Mouse (Mus musculus) right cerebral cortex, postnatal 14 days (tissue): ENCODE data around the gene Mon2.
A peak's percentile ranks its signal among the peaks of the same experiment; 100 is the strongest.

Experiments used
- DNase-seq: peaks from one replicate; pipeline ENCODE4 v3.0.0; 2022

Gene Mon2

DNA sequence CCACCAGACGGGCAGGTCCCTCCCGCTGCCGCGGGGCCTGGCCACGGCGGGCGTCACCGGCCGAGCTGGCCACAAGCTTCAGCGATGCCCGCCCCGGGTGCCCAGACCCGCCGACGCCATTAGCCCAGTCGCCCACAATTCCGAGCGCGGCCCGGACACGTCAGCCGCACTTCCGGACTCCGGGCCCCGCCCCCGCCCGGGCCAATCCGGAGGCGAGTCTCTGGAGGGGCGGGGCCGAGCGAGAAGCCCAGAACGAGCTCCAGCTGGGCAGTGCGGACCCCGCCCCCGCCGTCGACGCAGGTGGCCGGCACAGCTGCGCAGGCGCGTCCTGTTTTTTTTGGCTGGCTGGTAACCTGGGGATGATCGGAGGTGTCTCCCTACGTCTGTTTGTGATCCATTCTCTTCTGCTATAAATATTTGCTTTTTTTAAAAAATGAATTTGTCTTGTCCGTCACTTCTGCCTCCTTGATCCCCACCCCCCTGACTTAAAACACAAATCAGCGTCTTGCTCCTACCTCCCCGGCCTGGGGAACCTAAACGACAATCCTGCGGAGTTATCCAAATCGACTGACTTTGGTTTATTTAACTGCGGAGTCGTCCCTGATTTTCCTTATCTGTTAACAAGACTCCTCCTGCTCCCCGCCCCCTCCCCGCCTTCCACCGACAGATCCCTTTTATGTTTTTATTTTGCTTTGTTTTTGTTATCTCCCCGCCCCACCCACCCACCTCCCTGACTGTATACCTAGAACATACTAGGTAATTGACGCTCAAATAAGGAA is at the start of gene Mon2:
Gene Mon2, minus strand, starts transcription at position 261 of the 779 bp plus-strand sequence.
- DNase-seq: peak; percentile 98

DNA sequence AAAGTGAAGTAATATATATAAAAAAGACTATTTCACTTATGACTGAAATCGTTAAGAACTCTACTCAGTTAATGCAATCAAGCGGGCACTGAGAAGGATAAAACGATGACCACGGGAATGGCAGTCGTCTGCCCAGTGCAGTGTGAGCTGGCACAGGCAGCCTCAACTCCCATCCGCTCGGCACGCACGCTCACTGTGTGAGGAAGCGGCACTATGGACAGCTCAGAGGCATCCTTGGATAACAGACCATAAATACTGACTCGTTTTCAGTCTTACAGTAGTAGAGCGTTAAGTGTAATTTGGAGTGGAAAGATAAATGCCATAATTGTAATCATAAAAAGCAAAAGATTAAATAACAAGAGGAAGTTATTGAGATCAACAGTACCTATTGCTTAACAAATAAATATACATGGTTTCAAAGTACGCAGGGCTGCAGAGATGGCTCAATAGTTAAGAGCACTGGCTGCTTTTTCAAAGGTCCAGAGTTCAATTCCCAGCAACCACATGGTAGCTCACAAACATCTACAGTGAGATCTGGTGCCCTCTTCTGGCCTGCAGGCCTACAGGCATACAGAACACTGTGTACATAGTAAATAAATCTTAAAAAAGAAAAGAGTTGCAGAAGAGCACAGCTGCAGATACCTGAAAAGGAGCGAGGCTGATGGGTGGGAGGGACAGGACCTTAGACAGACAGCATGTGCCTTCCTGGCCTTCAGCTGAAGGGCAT is 44.5 kb upstream of the Mon2 start:
- DNase-seq: no peak

DNA sequence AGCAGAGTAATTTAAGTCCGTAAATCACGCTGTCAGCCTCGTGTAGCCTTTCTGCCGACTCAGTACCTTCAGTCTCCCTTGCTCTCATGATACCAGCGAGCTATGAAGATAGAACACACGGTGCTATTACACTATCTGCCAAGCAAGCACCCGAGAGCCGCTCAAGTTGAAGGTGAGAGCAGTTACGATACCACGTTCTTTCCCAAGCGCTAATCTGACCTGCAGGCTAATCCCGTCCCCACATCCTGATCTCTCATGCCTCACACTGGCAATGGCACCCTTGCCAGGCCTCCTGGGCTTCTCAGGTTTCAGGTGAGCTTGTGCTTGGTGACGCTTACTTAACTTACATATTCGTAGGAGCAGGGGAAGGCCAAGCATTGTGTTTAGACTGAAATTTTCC is 40.6 kb upstream of the Mon2 start:
- DNase-seq: no peak

DNA sequence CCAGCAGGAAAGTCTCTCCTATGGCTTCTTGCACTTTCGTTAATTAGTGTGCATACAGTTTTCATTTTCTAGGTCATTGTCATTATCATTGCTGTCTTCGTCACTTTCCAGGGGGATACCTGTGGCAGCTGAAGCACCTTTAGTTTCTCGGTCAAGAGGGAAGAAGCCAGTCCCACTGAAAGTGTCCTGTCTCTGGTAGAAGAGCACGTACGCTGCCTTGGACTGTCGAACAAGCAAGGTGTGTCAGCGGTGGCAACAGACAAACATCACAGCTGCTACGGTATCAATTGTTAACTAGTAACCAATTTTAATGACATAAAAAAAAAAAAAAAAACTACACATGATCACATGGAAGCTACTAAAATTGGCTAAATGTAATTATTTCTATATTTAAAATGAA is 37.2 kb upstream of the Mon2 start:
- no peak for DNase-seq

DNA sequence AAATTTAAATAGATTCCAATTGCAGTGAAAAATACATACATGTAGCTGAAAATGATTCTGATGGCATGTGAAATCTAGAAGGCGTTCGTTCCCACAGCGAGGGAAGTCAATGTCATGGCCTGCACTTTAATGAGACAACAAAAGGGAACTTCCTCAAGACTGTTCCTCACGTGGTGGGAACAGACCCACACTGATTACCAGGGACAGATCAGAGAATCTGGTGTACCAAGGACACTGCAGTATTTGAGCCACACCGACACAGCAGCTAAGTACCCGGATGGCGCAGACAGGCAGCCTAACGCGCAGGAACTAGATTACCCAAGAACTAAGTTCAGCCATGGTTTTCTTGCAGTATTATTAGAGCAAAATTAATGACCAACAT is 36.5 kb upstream of the Mon2 start:
- no peak for DNase-seq

DNA sequence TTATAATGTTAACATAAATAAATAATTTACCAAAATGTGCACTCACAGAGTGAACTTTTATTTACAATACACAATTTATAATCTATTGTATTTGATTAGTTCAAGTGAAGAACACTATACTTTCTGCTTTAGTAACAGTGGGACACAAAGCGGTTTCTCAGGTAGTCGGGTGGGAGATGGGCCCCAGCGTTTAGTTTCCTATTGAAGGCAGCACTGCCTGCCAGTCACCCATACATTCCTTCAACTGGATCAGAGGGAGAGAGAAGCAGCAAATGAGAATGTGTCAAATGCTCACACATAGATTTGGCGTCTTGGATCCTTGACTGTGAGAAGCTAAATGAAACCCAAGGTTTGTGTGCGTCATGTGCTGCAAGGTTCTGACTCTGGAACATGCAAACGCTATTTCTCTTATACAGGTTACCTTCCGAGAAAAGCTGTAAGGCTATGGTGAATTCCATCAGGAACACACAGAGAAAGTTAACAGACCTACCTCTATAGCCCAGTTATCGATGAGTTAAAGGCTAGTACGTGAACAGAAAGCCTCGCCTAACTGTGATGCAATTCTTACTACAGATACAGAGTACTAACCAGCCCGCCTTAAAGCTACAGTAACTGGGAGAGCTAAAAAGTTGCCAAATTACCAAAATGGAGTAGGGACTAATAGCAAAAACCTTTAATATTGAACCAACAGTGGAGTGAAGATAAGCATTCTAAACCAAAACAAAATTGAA is 35.9 kb upstream of the Mon2 start:
- DNase-seq: no peak

DNA sequence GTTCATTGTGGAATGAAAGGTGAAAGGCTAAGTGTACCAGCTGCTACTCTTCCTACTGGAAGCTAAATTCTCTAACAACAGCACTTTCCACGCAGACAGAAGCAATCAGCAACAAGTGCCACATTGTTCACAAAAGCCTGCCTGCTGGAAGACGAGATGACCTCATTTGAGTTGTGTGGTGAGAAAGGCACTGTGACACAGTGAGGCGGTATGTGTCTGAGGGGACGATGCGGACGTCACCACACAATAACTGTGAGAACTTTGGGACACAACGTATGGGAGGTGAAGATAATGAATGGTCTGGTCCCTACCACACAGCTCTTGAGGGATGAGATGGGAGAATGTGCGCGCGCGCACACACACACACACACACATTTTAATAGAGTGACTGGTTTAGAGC is 34.2 kb upstream of the Mon2 start:
- no peak for DNase-seq

DNA sequence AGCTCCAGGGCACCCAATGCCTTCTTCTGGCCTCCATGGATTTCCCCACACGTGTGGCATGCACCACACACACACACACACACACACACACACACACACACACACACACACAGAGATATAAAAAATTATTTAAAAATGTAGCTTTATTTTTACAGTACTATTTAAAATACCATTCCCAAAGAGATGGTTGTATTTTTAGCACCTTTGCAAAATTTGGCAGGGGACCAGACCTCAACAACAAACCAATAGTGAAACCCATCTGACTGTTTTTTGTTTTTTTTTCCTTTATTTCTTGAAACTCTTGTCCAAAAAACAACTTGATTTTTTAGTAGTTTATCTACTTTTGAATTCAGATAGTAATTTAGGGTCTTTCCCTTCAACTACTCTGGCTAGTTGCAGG is 32.2 kb upstream of the Mon2 start:
- peak; percentile 20 for DNase-seq

DNA sequence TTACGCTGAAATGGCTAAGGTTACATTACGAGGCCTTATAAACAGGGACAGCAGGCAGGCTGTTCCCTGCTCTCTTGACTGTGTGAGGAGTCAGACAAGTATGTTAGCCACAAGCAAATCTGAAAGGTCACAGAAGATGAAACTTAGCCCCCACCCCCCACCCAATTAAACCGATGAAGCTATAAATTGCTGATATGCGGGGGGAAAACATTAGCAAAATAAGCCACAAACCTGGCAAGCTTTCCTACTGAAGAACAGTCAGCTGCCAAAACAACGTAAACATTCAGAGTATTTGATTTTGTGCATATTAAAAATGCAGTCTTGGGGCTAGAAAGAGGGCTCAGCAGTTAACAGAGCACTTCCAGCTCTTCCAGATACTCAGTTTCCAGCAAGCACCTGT is 31.8 kb upstream of the Mon2 start:
- DNase-seq: no peak

DNA sequence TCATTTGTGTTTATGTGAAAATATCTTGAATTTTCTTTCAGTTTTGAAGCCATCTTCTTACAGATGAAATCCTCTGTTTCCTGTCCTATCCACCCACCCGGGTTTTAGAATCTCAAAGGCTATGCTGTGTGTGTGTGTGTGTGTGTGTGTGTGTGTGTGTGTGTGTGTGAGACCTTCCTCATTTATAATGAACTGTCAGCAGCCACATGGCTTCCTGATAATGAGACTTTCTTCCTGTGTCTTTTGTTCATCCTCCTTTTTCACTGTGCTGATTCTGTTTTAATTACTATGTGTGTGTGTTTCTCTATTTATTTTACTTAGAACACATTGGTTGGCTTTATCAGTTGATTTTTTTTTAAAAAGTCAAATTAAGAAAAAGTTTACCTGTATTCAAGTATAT is 25.0 kb upstream of the Mon2 start:
- no peak for DNase-seq

DNA sequence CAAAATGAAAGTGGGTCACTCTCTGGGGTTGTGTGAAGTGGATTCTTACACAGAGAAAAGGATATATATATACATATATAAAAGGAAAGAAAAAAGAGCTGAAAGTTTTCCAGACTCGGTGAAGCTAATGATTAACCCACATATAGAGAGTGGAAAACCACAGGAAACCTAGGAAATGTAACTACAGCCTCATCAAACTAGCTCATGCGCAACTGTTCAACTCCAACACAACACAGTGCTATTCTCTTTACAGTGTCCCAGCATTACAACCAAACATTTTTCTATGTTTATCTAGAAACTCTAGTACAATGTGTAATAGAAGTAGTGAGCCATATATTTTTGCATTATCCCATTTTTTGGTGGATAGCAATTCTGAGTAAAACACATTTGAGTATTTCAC is 24.3 kb upstream of the Mon2 start:
- DNase-seq: no peak

DNA sequence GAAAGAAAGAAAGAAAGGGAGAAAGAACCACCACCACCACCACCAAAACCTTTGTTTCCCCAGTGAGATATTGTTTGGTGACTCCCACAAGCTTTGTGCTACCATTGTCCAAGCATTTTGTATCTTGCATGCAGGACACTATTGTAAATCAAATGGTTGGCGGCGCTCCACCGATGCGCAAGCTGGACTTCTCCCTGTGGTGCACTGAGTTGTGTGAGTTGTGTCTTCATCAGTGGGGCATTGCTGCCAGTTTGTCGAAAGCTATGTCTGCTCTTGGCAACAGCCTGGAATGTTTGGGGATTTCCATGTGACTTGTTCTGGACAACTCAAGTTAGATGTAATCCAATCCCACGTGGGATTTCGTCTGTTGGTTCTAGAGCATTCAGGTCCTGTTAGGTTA is 18.2 kb upstream of the Mon2 start:
- DNase-seq: no peak

DNA sequence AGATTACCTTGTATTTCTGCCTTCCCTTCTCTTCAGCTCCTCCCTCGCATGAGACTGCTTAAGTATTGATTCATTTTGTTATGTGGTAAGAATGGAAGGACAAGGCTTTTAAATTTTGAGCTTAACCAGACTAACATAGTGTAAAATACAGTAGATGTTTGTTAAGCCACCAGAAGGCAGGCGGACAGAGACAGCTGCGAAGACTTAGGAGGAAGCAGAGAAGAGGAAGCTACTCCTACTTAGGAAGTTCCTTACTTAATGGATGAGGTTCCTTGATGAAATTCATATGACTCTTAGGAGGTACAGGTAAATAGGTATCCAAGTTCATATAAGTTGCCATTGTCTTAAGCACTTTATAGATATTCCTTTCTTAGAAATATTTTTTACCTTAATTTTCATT is 16.3 kb upstream of the Mon2 start:
- DNase-seq: no peak

DNA sequence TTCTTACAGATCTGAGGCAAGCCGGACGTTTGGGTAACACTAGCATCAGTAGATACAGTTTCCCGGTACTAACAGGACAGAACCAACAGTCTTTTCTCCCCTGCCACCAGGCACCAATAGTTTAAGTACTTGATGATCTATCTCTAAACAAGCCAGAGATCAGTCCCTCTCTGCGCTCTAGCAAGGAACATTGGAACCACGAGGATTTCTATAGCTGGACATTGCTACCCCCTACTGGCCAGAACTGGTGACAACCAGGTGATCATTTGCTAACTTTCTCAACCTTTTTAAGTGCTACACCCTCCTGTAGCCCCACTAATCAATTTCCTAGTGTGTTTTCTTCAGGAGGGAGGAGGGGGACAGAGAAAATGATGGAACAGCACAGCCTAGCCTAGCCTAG is 15.4 kb upstream of the Mon2 start:
- DNase-seq: no peak

DNA sequence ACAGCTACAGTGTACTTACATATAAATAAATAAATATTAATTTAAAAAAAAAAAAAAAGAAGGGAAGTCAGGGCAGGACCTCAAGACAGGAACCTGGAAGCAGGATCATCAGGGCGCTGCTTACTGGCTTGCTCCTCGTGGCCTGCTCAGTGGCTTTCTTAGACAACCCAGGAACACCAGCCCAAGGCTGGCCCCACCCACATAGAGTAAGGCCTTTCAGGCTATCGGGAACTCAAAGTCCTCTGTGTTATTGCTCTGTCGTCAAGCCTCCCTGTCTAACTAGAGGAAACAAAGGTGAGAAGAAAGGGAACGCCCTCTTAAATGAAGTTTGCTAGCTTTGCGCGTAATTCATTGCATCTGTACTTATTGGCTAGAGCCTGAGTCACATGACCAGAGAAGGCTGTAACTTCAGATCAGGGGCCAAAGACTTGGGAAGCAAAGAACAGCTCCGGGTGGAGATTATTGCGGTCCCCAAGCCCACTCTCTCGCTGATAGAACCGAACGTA is 13.2 kb upstream of the Mon2 start:
- no peak for DNase-seq

DNA sequence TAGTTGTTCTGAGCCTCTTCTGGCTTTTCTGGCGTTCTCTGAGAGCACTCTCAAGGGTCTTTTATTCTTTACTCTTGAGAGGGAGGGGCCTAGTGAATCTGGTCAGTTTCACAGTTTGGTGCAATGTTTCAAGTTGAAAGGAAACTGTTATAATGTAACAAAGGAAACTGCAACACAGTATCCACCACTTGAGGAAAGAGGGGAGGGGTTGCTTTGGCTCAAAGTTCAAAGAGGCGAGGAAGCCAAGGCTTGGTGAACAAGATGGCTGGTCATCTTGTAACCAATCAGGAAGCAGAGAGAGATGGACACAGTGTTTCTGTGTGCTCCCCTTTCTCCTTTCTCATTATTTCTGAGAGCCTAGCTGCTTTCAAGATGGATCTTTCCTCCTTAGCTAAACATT is 10.5 kb upstream of the Mon2 start:
- no peak for DNase-seq

DNA sequence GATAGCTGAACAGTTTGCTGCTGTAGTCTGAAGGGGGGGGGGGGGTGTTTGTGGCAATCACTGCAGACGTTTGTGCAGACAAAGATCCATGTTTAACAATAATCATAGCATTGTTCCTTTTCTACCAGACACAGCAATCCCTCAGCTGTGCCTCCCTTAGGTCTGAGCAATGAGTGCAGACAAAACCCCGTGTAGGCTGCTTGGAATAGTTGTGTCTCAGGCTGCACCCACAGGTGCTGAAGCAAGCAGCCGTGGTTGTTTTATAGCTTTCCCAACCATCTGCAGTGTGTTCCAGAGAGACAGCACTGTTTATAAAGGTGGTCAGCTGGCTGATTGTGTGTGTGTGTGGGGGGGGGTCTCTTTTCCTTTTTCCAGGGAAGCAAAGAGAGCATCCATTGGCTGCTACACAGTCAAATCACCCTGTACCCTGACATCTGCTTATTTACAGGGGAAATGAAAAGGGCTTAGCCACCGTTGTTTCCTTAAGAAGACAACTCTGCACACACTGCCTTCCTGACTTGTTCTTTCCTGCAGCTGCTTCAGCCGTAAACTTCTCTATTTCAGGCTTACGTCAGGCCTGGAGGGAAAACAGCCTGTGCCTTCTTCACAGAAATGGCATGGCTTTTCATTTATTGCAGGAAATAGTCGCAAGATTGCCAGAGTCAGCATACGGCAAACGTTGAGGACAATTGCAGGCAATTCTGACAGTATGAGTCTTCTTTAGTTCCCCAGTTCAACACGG is 8.8 kb upstream of the Mon2 start:
- DNase-seq: no peak

DNA sequence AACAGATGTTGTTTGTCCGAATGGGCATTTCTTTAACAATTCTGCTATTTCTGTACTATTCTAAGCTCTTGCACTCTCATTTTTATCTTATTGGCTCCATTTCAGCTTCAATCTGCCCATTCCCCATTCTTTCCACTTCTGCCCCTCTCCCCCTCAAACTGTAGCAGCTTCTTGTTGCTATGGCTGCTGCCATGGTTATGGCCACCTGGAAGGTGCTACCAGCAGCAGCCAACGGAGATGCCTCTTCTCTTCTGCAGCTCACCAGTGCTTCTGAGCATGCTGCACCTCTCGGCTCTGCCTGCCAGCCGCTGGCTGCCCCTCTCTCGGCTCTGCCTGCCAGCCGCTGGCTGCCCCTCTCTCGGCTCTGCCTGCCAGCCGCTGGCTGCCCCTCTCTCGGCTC is 8.0 kb upstream of the Mon2 start:
- no peak for DNase-seq

DNA sequence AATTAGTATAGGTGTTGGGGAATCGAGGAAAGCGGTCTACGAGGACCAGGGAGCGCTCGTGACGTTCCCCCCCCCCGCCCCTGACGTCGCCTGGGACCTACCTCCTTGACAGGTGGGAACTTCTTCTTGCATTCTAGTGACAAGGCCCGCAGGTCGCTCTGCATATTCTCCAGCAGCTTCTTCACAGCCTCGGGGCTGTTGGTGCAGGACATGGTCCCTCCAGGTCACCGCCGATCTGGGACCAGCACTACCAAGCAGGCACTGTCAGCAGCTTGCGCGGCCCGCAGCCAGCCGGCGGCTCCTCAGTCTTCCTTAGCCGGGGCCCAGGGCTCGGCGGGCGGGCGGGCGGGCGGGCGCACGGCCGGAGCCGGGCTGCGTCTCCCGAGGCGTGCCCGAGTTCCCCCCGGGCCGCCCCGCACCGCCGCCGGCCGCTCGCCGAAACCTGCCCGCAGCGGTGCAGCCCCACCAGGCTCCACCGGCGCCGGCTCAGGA is 508 bp downstream of the Mon2 start:
- DNase-seq: peak; percentile 23

DNA sequence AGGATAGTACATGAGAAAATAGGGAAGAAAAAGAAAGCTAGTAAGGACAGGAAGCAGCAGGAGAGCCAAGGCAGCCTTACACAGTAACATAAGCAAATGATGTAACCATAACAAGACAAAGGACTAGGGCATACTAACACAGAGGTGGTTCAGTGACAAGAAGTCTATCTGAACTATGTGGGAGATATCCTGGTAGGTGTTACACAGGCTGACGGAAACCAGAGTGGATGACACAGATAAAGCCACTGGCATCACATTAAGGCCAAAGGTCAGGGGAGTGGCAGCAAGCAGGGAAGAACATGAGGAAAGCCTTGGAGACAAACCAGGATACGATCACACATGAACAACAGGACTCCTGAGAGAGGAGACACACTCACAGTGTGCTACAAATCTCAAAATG is 4.3 kb downstream of the Mon2 start:
- DNase-seq: no peak

DNA sequence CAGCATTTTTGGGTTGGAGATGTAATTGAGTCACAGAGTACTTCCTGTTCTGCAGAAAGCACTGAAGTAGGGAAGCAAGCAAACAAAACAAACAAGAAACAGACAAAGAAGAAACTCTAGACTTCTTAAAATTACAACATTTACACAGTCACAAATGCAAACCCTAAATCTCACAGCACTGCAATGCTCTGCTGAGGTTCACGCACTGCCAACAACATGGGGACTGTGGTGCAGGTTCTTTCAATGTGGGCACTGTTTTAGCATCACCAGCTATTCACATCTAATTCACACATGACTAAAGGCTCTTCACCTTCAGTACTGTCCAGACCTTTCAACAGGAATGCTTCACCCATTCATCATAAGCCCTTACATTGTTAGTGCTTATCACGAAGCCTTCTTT is 13.3 kb downstream of the Mon2 start:
- DNase-seq: no peak

DNA sequence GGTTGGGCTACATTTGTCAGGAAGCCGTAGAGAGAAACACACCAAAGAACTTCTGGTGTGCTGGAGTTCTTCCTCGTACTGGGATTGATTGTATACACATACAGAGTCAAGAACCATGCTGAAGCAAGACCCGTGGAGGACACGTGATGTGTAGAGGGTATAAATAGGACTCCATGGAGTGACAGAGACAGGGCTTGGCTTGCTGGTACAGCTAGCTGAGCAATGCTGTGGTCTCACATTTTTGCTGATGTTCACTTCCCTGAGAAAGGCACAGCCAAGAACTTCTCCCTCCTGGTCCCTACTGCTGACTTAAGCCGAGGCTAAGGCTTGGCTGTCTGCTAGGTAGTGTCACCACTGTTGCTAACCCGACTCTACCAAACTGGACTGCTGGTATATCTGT is 15.5 kb downstream of the Mon2 start:
- no peak for DNase-seq

DNA sequence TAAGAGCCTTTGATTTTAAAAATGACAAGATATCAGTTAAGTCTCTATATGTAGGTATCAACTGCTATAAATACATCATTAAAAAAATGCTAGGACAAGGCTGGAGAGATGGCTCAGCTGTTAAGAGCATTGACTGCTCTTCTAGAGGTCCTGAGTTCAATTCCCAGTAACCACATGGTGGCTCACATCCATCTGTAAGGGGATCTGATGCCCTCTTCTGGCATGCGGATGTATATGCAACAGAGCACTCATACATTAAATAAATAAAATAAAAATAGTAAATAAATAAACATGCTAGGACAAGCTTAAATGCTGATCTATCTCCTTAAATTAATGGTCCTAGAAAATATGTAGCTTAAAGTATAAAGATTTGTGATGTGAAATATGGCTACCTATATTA is 19.2 kb downstream of the Mon2 start:
- no peak for DNase-seq
